In the genomic region with DNA sequence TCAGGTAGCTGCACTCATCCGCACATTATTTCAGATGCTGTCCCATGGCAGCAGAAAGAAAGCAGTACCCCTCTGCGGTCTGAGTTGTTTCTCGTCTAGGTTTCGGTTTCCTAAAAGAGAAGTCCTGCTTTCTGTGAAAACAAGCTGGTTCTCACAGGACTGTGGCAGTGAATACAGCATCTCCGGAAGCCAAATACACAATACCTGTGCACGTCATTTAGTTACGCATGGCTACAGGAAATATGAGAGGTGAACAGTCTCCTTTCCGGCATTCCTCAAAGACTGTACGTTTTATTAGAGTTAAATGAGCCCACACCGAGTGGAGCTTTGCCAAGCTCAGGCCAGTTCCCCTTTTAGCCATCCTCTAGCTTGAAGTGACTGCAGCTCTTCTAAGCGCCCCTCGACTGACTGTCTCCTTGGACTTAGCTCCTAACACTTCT, we compare ENCODE assay signal across 8 mouse cellular contexts. TPM values are rescaled to one million over a fixed set of nuclear protein-coding genes. Genes with fewer than 3 reads are reported as not detected.
DNase-seq lines count a peak whose midpoint lies in the region; ATAC-seq and TF ChIP-seq lines count a peak whose summit lies in the region.

No protein-coding gene starts in this region.

- TF ChIP-seq CTCF in bone marrow macrophage, adult 2 months (IDR thresholded peaks at IDR 0.05; ENCODE audit: low read depth, low read length): no peak

- no peak overlapping the region for H3K27ac ChIP-seq in forebrain, embryonic 14.5 days (ENCODE audit: low read depth, low read length)
- no peak overlapping the region for H3K27ac ChIP-seq in forebrain, embryonic 11.5 days (ENCODE audit: low read depth, low read length)
- peak overlapping the region; percentile 92 for H3K27ac ChIP-seq in bone marrow macrophage, adult 2 months (ENCODE audit: insufficient read depth, low read depth, low read length)
- H3K27ac ChIP-seq in liver, embryonic 13.5 days: peak overlapping the region; percentile 54; the same call in 1 of the 2 replicates
- H3K27ac ChIP-seq in midbrain, embryonic 10.5 days (replicated peaks): no peak overlapping the region

- H3K4me3 ChIP-seq in forebrain, embryonic 14.5 days (ENCODE audit: low read depth, low read length): no peak overlapping the region
- no peak overlapping the region for H3K4me3 ChIP-seq in forebrain, embryonic 11.5 days (ENCODE audit: low read depth, low read length)
- H3K4me3 ChIP-seq in bone marrow macrophage, adult 2 months (ENCODE audit: insufficient read depth, low read length): peak overlapping the region; percentile 66
- H3K4me3 ChIP-seq in liver, embryonic 13.5 days (replicated peaks): peak overlapping the region; percentile 44
- no peak overlapping the region for H3K4me3 ChIP-seq in midbrain, embryonic 10.5 days

- no peaks in the 10 kb centered on the region for H3K4me1 ChIP-seq in forebrain, embryonic 14.5 days (ENCODE audit: control insufficient read depth, insufficient read depth, low read length)
- H3K4me1 ChIP-seq in forebrain, embryonic 11.5 days (replicated peaks; ENCODE audit: control insufficient read depth, insufficient read depth, low read length): no peaks in the 10 kb centered on the region
- peaks cover 21% of the 10 kb centered on the region for H3K4me1 ChIP-seq in bone marrow macrophage, adult 2 months (ENCODE audit: control insufficient read depth, insufficient read depth, low read length)
- H3K4me1 ChIP-seq in liver, embryonic 13.5 days (replicated peaks): peaks cover 38% of the 10 kb centered on the region
- peaks cover 9% of the 10 kb centered on the region for H3K4me1 ChIP-seq in midbrain, embryonic 10.5 days

- H3K9me3 ChIP-seq in forebrain, embryonic 14.5 days (replicated peaks; ENCODE audit: control insufficient read depth, low read length): no peaks in the 10 kb centered on the region
- H3K9me3 ChIP-seq in forebrain, embryonic 11.5 days (ENCODE audit: control insufficient read depth, low read length): no peaks in the 10 kb centered on the region
- no peaks in the 10 kb centered on the region for H3K9me3 ChIP-seq in liver, embryonic 13.5 days (replicated peaks)
- no peaks in the 10 kb centered on the region for H3K9me3 ChIP-seq in midbrain, embryonic 10.5 days (replicated peaks)

- H3K27me3 ChIP-seq in forebrain, embryonic 14.5 days (replicated peaks; ENCODE audit: control insufficient read depth, insufficient read depth, low read length): no peaks in the 10 kb centered on the region
- H3K27me3 ChIP-seq in forebrain, embryonic 11.5 days (ENCODE audit: control insufficient read depth, insufficient read depth, low read length): no peaks in the 10 kb centered on the region
- H3K27me3 ChIP-seq in liver, embryonic 13.5 days: no peaks in the 10 kb centered on the region
- no peaks in the 10 kb centered on the region for H3K27me3 ChIP-seq in midbrain, embryonic 10.5 days (ENCODE audit: low read depth, poor library complexity, severe bottlenecking)

- 53% methylated on average over 12 of the region's 12 CpGs for WGBS in forebrain, embryonic 14.5 days
- WGBS in forebrain, embryonic 11.5 days: 73% methylated on average over 12 of the region's 12 CpGs
- 20% methylated on average over 12 of the region's 12 CpGs for WGBS in liver, embryonic 13.5 days (ENCODE audit: insufficient replicate concordance)
- WGBS in midbrain, embryonic 10.5 days: 74% methylated on average over 12 of the region's 12 CpGs

- peak overlapping the region; percentile 2; the same call in 1 of the 2 replicates for H3K4me2 ChIP-seq in forebrain, embryonic 14.5 days (ENCODE audit: low read length)
- H3K4me2 ChIP-seq in forebrain, embryonic 11.5 days (ENCODE audit: low read depth, low read length, severe bottlenecking): no peak overlapping the region
- peak overlapping the region; percentile 67 for H3K4me2 ChIP-seq in liver, embryonic 13.5 days

- no peak for TF ChIP-seq POLR2A in bone marrow macrophage, adult 2 months (IDR thresholded peaks at IDR 0.05; ENCODE audit: borderline replicate concordance, low read depth, low read length)

- no peak overlapping the region for H3K9ac ChIP-seq in forebrain, embryonic 14.5 days (ENCODE audit: low read length)
- H3K9ac ChIP-seq in forebrain, embryonic 11.5 days (ENCODE audit: low read length): no peak overlapping the region
- H3K9ac ChIP-seq in liver, embryonic 13.5 days: peak overlapping the region; percentile 66

- ATAC-seq in forebrain, embryonic 14.5 days: no peak
- ATAC-seq in forebrain, embryonic 11.5 days (replicated peaks; ENCODE audit: low FRiP score): no peak
- peak; percentile 74 to 80 for ATAC-seq in hematopoietic stem cell, adult 5-6 weeks (replicated peaks in 1 of 2; ENCODE audit: insufficient read depth in 1 of 2, low FRiP score in 2 of 2, low TSS enrichment in 1 of 2, low read depth in 1 of 2, poor library complexity in 2 of 2, severe bottlenecking in 2 of 2)
- ATAC-seq in liver, embryonic 13.5 days (ENCODE audit: low read depth): no peak

- H3K36me3 ChIP-seq in forebrain, embryonic 14.5 days (ENCODE audit: control insufficient read depth, insufficient read depth, low read length): no peaks in the 10 kb centered on the region
- H3K36me3 ChIP-seq in forebrain, embryonic 11.5 days (ENCODE audit: control insufficient read depth, insufficient read depth, low read length): no peaks in the 10 kb centered on the region
- no peaks in the 10 kb centered on the region for H3K36me3 ChIP-seq in liver, embryonic 13.5 days
- H3K36me3 ChIP-seq in midbrain, embryonic 10.5 days: no peaks in the 10 kb centered on the region

- DNase-seq in forebrain, embryonic 14.5 days (ENCODE audit: low spot score): no peak
- DNase-seq in forebrain, embryonic 11.5 days (ENCODE audit: low spot score): no peak
- no peak for DNase-seq in liver, embryonic 13.5 days
- peak; percentile 24 for DNase-seq in skeletal muscle tissue, adult 2 months (ENCODE audit: low read depth, low spot score)
- DNase-seq in midbrain, embryonic 10.5 days (ENCODE audit: low spot score): no peak
- no peak for DNase-seq in embryo, embryonic 11 days

RNA-seq across cellular contexts. Expression of gene Smchd1, which starts 10.7 kb away (rescaled TPM):
- polyA plus RNA-seq in forebrain, embryonic 14.5 days (2014; fragmentation: Nextera tagmentation; extraction: Ambion mirVana): 64.4 and 65.3 TPM in 2 replicates
- polyA plus RNA-seq in forebrain, embryonic 11.5 days (2014; fragmentation: Nextera tagmentation; extraction: Ambion mirVana): 86.4 and 92.9 TPM in 2 replicates
- 56.9 and 67.7 TPM in 2 replicates for polyA plus RNA-seq in bone marrow macrophage, adult 2 months (2012; ENCODE audit: insufficient read depth, insufficient read length, missing spikeins)
- 167 and 249 TPM in 2 replicates for total RNA-seq in hematopoietic stem cell, adult 5-6 weeks (2017)
- 37.2 and 39.3 TPM in 2 replicates for polyA plus RNA-seq in liver, embryonic 13.5 days (2015; fragmentation: Nextera tagmentation; extraction: Ambion mirVana)
- 71.1 and 72.8 TPM in 2 replicates for polyA plus RNA-seq in midbrain, embryonic 10.5 days (2016; fragmentation: Nextera tagmentation; extraction: Ambion mirVana)

RNA-seq across cellular contexts. Expression of gene Gm4707, which starts 26.1 kb away (rescaled TPM):
- 0.43 and 0.45 TPM in 2 replicates for polyA plus RNA-seq in forebrain, embryonic 14.5 days (2014; fragmentation: Nextera tagmentation; extraction: Ambion mirVana)
- 4.4 and 6.1 TPM in 2 replicates for polyA plus RNA-seq in forebrain, embryonic 11.5 days (2014; fragmentation: Nextera tagmentation; extraction: Ambion mirVana)
- polyA plus RNA-seq in bone marrow macrophage, adult 2 months (2012; ENCODE audit: insufficient read depth, insufficient read length, missing spikeins): 1.9 and 3.2 TPM in 2 replicates
- total RNA-seq in hematopoietic stem cell, adult 5-6 weeks (2017): 6.1 and 10.0 TPM in 2 replicates
- polyA plus RNA-seq in liver, embryonic 13.5 days (2015; fragmentation: Nextera tagmentation; extraction: Ambion mirVana): 0.75 and 1.1 TPM in 2 replicates
- polyA plus RNA-seq in midbrain, embryonic 10.5 days (2016; fragmentation: Nextera tagmentation; extraction: Ambion mirVana): 4.8 and 4.9 TPM in 2 replicates

RNA-seq across cellular contexts. Expression of gene Ndc80, which starts 40.8 kb away (rescaled TPM):
- 22.7 and 25.2 TPM in 2 replicates for polyA plus RNA-seq in forebrain, embryonic 14.5 days (2014; fragmentation: Nextera tagmentation; extraction: Ambion mirVana)
- polyA plus RNA-seq in forebrain, embryonic 11.5 days (2014; fragmentation: Nextera tagmentation; extraction: Ambion mirVana): 69.3 and 70.5 TPM in 2 replicates
- polyA plus RNA-seq in bone marrow macrophage, adult 2 months (2012; ENCODE audit: insufficient read depth, insufficient read length, missing spikeins): 34.5 and 37.8 TPM in 2 replicates
- total RNA-seq in hematopoietic stem cell, adult 5-6 weeks (2017): 70.4 and 77.5 TPM in 2 replicates
- 36.0 and 45.5 TPM in 2 replicates for polyA plus RNA-seq in liver, embryonic 13.5 days (2015; fragmentation: Nextera tagmentation; extraction: Ambion mirVana)
- 65.6 and 66.2 TPM in 2 replicates for polyA plus RNA-seq in midbrain, embryonic 10.5 days (2016; fragmentation: Nextera tagmentation; extraction: Ambion mirVana)

Comparison
In these comparisons a context has a peak if more than half of its experiments do, and no peak if none do; other contexts are left out.
1. ATAC-seq: peak in hematopoietic stem cell, adult 5-6 weeks (2 of 2); none in forebrain, embryonic 14.5 days (single experiment), forebrain, embryonic 11.5 days (single experiment) and liver, embryonic 13.5 days (single experiment).
2. H3K27ac ChIP-seq: peak in bone marrow macrophage, adult 2 months (single experiment) and liver, embryonic 13.5 days (single experiment); none in forebrain, embryonic 14.5 days (single experiment), forebrain, embryonic 11.5 days (single experiment) and midbrain, embryonic 10.5 days (single experiment).
3. H3K4me3 ChIP-seq: peak in bone marrow macrophage, adult 2 months (single experiment) and liver, embryonic 13.5 days (single experiment); none in forebrain, embryonic 14.5 days (single experiment), forebrain, embryonic 11.5 days (single experiment) and midbrain, embryonic 10.5 days (single experiment).